Mouse (Mus musculus) heart, postnatal 0 days (tissue): ENCODE data around the gene Tspan17. TPM values are rescaled to one million over a fixed set of nuclear protein-coding genes. Genes with fewer than 3 reads are reported as not detected.
"Not testable (repeated sequence)": the region's sequence is repeated elsewhere in the genome, so short reads cannot be mapped to it uniquely, and the experiment has no call there.

Source experiments
- ATAC-seq: fragments of 200-750 bp; cut with Nextera tagmentation; 2 replicates; pipeline ENCODE4 v1.8.0; 2017; ENCODE audit warnings: low read depth, moderate number of reproducible peaks, moderate library complexity; ENCODE audit not compliant: insufficient read depth
- DNase-seq: peaks from one replicate; pipeline ENCODE4 v3.0.0-alpha.2; 2016; ENCODE audit warnings: low spot score
- H3K27ac ChIP-seq: fragments of 300-500 bp; sonication (generic); 2 replicates; pipeline ENCODE4 v1.5.1; 2014; ENCODE audit warnings: low read depth, mild to moderate bottlenecking
- H3K27me3 ChIP-seq: fragments of 300-500 bp; sonication (generic); 2 replicates; pipeline ENCODE4 v1.6.1; 2014; ENCODE audit warnings: low read length, mixed read lengths; ENCODE audit not compliant: control insufficient read depth, insufficient read depth
- H3K36me3 ChIP-seq: fragments of 300-500 bp; sonication (generic); replicated peaks from 2 replicates; pipeline ENCODE4 v1.6.1; 2014; ENCODE audit warnings: low read length, mixed read lengths; ENCODE audit not compliant: control insufficient read depth, insufficient read depth
- H3K4me1 ChIP-seq: fragments of 300-500 bp; sonication (generic); 2 replicates; pipeline ENCODE4 v1.6.1; 2014; ENCODE audit warnings: antibody characterized with exemption; ENCODE audit not compliant: control insufficient read depth, insufficient read depth
- H3K4me2 ChIP-seq: fragments of 300-500 bp; sonication (generic); 2 replicates; pipeline ENCODE4 v1.6.1; 2014; ENCODE audit warnings: low read depth, mild to moderate bottlenecking, low read length, moderate library complexity
- H3K4me3 ChIP-seq: fragments of 300-500 bp; sonication (generic); 2 replicates; pipeline ENCODE4 v1.5.1; 2014; ENCODE audit warnings: low read depth, low read length
- H3K9ac ChIP-seq: fragments of 300-500 bp; sonication (generic); replicated peaks from 2 replicates; pipeline ENCODE4 v1.6.1; 2014; ENCODE audit warnings: low read depth, low read length, mixed read lengths
- H3K9me3 ChIP-seq: fragments of 300-500 bp; sonication (generic); replicated peaks from 2 replicates; pipeline ENCODE4 v1.6.1; 2016; ENCODE audit warnings: low read length; ENCODE audit not compliant: control insufficient read depth
- CTCF ChIP-seq: IDR thresholded peaks from 2 replicates; pipeline ENCODE4 v1.5.1; 2016; ENCODE audit warnings: antibody characterized with exemption, control low read depth, low read depth
- EP300 ChIP-seq: IDR thresholded peaks from 2 replicates; pipeline ENCODE4 v1.6.1; 2016; ENCODE audit warnings: antibody characterized with exemption, low read depth
- WGBS: fragments of 180-500 bp; shearing (Covaris S2); extraction: QIAGEN DNeasy Blood & Tissue Kit; methylation state at CpG from one replicate; pipeline ENCODE4 v1.1.7; 2014; 5-methylcytosine and 5-hydroxymethylcytosine counted together
- polyA plus RNA-seq: library from polyadenylated mRNA; unstranded; fragments of >200 nt; fragmentation: Nextera tagmentation; extraction: Ambion mirVana; gene quantifications from 2 replicates; pipeline ENCODE4 v1.2.1, GENCODE M21; 2015
- total RNA-seq: library from RNA; depleted of rRNA; stranded (reverse); fragments of >200 nt; gene quantifications from 2 replicates; pipeline ENCODE4 v1.2.3, GENCODE M21; 2014; ENCODE audit warnings: low replicate concordance

Tspan17 gene
- total and polyA plus RNA-seq, 2 experiments from 2014 or later = 7.5 to 7.6 TPM

- DNase-seq (no peak), ATAC-seq (peak; percentile 30; the same call in 1 of the 2 replicates)
- Histone ChIP-seq H3K4me2 (peak within 1 kb of the TSS; percentile 29), H3K4me1 (no peaks in the 10 kb centered on the region), H3K27ac (no peak within 1 kb of the TSS), H3K27me3 (peaks cover 49% of the 10 kb centered on the region), H3K36me3 (no peaks in the 10 kb centered on the region), H3K9me3 (no peaks in the 10 kb centered on the region), H3K9ac (no peak within 1 kb of the TSS), H3K4me3 (peak within 1 kb of the TSS; percentile 20)
- 3% methylated on average over 30 of the region's 35 CpGs for whole genome bisulfite sequencing
- peak; percentile 52 for TF ChIP-seq CTCF
- TF ChIP-seq EP300 = no peak
Observed at GRCm38 (mm10) chr13:54766192-54766768, 22.9 kb upstream of the Tspan17 start, which contains the start of gene Sncb. TSS of gene Sncb (minus strand) at chr13:54766595.

- Histone ChIP-seq H3K4me3 (no peak overlapping the region), H3K9ac (no peak overlapping the region), H3K27me3 (peaks cover 49% of the 10 kb centered on the region), H3K27ac (no peak overlapping the region), H3K4me1 (no peaks in the 10 kb centered on the region), H3K4me2 (no peak overlapping the region), H3K9me3 (no peaks in the 10 kb centered on the region), H3K36me3 (no peaks in the 10 kb centered on the region)
- WGBS = 68% methylated on average over 4 of the region's 4 CpGs
- TF ChIP-seq CTCF (no peak), EP300 (no peak)
- DNase-seq (no peak), ATAC-seq (no peak)
Observed at GRCm38 (mm10) chr13:54767012-54767411, 22.2 kb upstream of the Tspan17 start.

GRCm38 (mm10) chr13:54780592-54780991 is 8.6 kb upstream of the Tspan17 start:
- Histone ChIP-seq H3K4me2 (no peak overlapping the region), H3K27ac (no peak overlapping the region), H3K4me1 (no peaks in the 10 kb centered on the region), H3K36me3 (no peaks in the 10 kb centered on the region), H3K4me3 (no peak overlapping the region), H3K27me3 (no peaks in the 10 kb centered on the region), H3K9ac (no peak overlapping the region), H3K9me3 (no peaks in the 10 kb centered on the region)
- ATAC-seq = no peak
- DNase-seq = peak; percentile 23
- 59% methylated on average over 3 of the region's 3 CpGs for WGBS
- no peak for TF ChIP-seq CTCF
- no peak for TF ChIP-seq EP300

GRCm38 (mm10) chr13:54781086-54781485 is 8.1 kb upstream of the Tspan17 start:
- TF ChIP-seq CTCF (no peak), EP300 (no peak)
- Histone ChIP-seq H3K36me3 (no peaks in the 10 kb centered on the region), H3K4me2 (no peak overlapping the region), H3K4me1 (no peaks in the 10 kb centered on the region), H3K4me3 (no peak overlapping the region), H3K27ac (no peak overlapping the region), H3K9me3 (no peaks in the 10 kb centered on the region), H3K9ac (no peak overlapping the region), H3K27me3 (no peaks in the 10 kb centered on the region)
- WGBS = 68% methylated on average over 3 of the region's 3 CpGs
- ATAC-seq (no peak), DNase-seq (no peak)

GRCm38 (mm10) chr13:54783235-54783634 is 5.9 kb upstream of the Tspan17 start:
- H3K4me1 ChIP-seq = no peaks in the 10 kb centered on the region
- H3K36me3 ChIP-seq = no peaks in the 10 kb centered on the region
- no peaks in the 10 kb centered on the region for H3K9me3 ChIP-seq
- TF ChIP-seq CTCF = no peak
- TF ChIP-seq EP300 = no peak
- H3K4me3 ChIP-seq = no peak overlapping the region
- H3K4me2 ChIP-seq = no peak overlapping the region
- no peak for DNase-seq
- no peak for ATAC-seq
- 36% methylated on average over 2 of the region's 2 CpGs for WGBS
- no peaks in the 10 kb centered on the region for H3K27me3 ChIP-seq
- no peak overlapping the region for H3K9ac ChIP-seq
- H3K27ac ChIP-seq = no peak overlapping the region

- Histone ChIP-seq H3K27ac (no peak within 1 kb of the TSS), H3K4me3 (no peak within 1 kb of the TSS), H3K4me1 (no peaks in the 10 kb centered on the region), H3K36me3 (no peaks in the 10 kb centered on the region), H3K9ac (no peak within 1 kb of the TSS), H3K4me2 (no peak within 1 kb of the TSS), H3K9me3 (no peaks in the 10 kb centered on the region), H3K27me3 (0 out of 2 replicates have a peak, but pooled peaks cover 4% of the 10 kb centered on the region)
- DNase-seq (no peak), ATAC-seq (no peak)
- WGBS = 68% methylated on average over 4 of the region's 4 CpGs
- TF ChIP-seq CTCF = no peak
- TF ChIP-seq EP300 = no peak
Observed at GRCm38 (mm10) chr13:54783698-54784097, 5.5 kb upstream of the Tspan17 start, which contains the start of gene Eif4e1b. TSS of gene Eif4e1b (plus strand) at chr13:54783998.

- H3K9me3 ChIP-seq, DNase-seq, H3K4me1 ChIP-seq, H3K9ac ChIP-seq, H3K4me3 ChIP-seq, H3K27ac ChIP-seq, ATAC-seq, H3K36me3 ChIP-seq, H3K4me2 ChIP-seq: not testable (repeated sequence)
- peaks cover 26% of the 10 kb centered on the region for H3K27me3 ChIP-seq
- WGBS = 26% methylated on average over 2 of the region's 2 CpGs
Observed at GRCm38 (mm10) chr13:54787591-54787990, 1.6 kb upstream of the Tspan17 start.
